Mouse (Mus musculus): ENCODE results near the gene Lsm3.

DNA sequence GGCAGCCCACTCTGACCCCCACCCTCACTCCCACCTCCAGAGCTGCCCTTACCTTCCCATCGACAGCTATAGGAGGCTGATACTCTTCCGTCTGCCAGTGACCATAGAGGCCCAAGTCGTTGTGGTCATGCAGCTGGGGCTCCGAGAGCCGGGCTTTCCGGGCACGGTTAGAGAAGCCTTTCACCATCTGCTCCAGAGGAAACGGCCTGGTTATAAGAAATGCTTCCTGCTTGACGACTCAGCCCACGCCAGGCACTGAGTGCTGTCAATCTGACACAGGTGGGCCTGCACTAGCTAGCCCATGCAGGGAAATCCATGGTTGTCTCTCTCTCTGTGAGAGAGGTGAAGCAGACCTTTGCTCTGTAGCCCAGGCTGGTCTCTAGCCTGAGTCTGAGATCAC, 22.7 kb upstream of the Lsm3 start:
- TF ChIP-seq POLR2A (IDR thresholded peaks at IDR 0.05; ENCODE audit: low read depth, low read length) (no peak), CTCF (conservative IDR thresholded peaks at IDR 0.05; ENCODE audit: insufficient read depth, insufficient read length, low read depth, low read length) (no peak)
